Mouse (Mus musculus) limb, embryonic 11.5 days (tissue): ENCODE results near the gene Tipin. TPM values are rescaled to one million over a fixed set of nuclear protein-coding genes. Genes with fewer than 3 reads are reported as not detected.
"Not testable (repeated sequence)": the region's sequence is repeated elsewhere in the genome, so short reads cannot be mapped to it uniquely, and the experiment has no call there.

Experiments
- ATAC-seq: fragments of 200-750 bp; cut with Nextera tagmentation; 2 replicates; pipeline ENCODE4 v1.8.0; 2017; ENCODE audit warnings: low read depth; ENCODE audit not compliant: insufficient number of reproducible peaks, low FRiP score, low TSS enrichment
- DNase-seq: peaks from one replicate; pipeline ENCODE4 v3.0.0-alpha.2; 2015; ENCODE audit warnings: low spot score
- H3K27ac ChIP-seq: fragments of 300-500 bp; sonication (generic); replicated peaks from 2 replicates; pipeline ENCODE4 v1.5.1; 2014; ENCODE audit warnings: low read depth, mild to moderate bottlenecking, low read length
- H3K27me3 ChIP-seq: fragments of 300-500 bp; sonication (generic); 2 replicates; pipeline ENCODE4 v1.6.1; 2014; ENCODE audit warnings: mild to moderate bottlenecking, low read length, mixed read lengths; ENCODE audit not compliant: control insufficient read depth, insufficient read depth
- H3K36me3 ChIP-seq: fragments of 300-500 bp; sonication (generic); 2 replicates; pipeline ENCODE4 v1.6.1; 2014; ENCODE audit warnings: mild to moderate bottlenecking, low read length, moderate library complexity, mixed read lengths; ENCODE audit not compliant: control insufficient read depth, insufficient read depth
- H3K4me1 ChIP-seq: fragments of 300-500 bp; sonication (generic); 2 replicates; pipeline ENCODE4 v1.6.1; 2014; ENCODE audit warnings: low read length, mixed read lengths; ENCODE audit not compliant: control insufficient read depth, insufficient read depth
- H3K4me2 ChIP-seq: fragments of 300-500 bp; sonication (generic); 2 replicates; pipeline ENCODE4 v1.6.1; 2014; ENCODE audit warnings: low read depth, mild to moderate bottlenecking, moderate library complexity; ENCODE audit not compliant: severe bottlenecking
- H3K4me3 ChIP-seq: fragments of 300-500 bp; sonication (generic); 2 replicates; pipeline ENCODE4 v1.5.1; 2014; ENCODE audit warnings: low read depth, low read length
- H3K9ac ChIP-seq: fragments of 300-500 bp; sonication (generic); 2 replicates; pipeline ENCODE4 v1.6.1; 2014; ENCODE audit warnings: mild to moderate bottlenecking, low read length
- H3K9me3 ChIP-seq: fragments of 300-500 bp; sonication (generic); 2 replicates; pipeline ENCODE4 v1.6.1; 2016; ENCODE audit warnings: low read length; ENCODE audit not compliant: control insufficient read depth
- WGBS: fragments of 180-500 bp; shearing (Covaris S2); extraction: QIAGEN DNeasy Blood & Tissue Kit; methylation state at CpG from one replicate; pipeline ENCODE4 v1.1.7; 2014; 5-methylcytosine and 5-hydroxymethylcytosine counted together
- polyA plus RNA-seq: library from polyadenylated mRNA; unstranded; fragments of >200 nt; fragmentation: Nextera tagmentation; extraction: Ambion mirVana; gene quantifications from 2 replicates; pipeline ENCODE4 v1.2.1, GENCODE M21; 2014

Tipin gene
- polyA plus RNA-seq, 1 experiment from 2014 or later: 287 TPM

DNA sequence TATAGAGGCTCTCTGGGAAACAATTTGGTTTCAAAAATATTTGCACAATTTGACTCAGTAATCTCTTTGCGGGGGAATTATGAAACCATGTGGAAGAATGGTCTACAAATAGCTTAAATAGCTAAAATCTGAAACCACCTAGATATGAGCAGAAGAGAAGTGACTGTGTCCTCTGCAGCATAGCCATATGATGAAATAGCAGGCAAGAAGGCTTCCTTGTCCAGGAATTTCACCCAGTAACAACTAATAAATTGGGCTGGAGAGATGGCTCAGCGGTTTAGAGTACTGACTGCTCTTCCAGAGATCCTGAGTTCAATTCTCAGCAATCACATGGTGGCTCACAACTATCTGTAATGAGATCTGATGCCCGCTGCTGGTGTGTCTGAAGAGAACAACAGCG, 20.4 kb upstream of the Tipin start:
- no peak overlapping the region for H3K4me3 ChIP-seq
- WGBS: 88% methylated on average over 4 of the region's 4 CpGs
- no peak overlapping the region for H3K9ac ChIP-seq
- DNase-seq (no peak), ATAC-seq (no peak)
- no peaks in the 10 kb centered on the region for H3K9me3 ChIP-seq
- H3K27ac ChIP-seq: no peak overlapping the region
- H3K36me3 ChIP-seq: no peaks in the 10 kb centered on the region
- no peak overlapping the region for H3K4me2 ChIP-seq
- H3K27me3 ChIP-seq: no peaks in the 10 kb centered on the region
- H3K4me1 ChIP-seq: no peaks in the 10 kb centered on the region

DNA sequence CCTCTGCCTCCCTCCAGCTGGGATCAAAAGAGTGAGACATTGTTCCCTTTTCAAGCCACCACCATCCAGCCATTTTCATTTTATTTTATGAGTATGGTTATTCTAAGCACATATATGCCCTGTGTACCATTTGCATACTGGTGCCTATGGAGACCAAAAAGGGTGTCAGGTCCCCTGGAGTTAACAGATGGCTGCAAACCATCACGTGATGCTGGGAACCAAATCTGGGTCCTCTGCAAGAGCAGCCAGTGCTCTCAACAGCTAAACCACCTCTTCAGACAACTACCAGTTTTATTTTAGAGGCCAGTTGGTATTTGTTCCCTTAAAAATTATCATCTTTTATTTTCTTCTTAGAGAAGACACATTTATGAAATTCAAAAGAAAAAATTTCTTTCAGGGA, 16.6 kb upstream of the Tipin start:
- no peak overlapping the region for H3K9ac ChIP-seq
- H3K36me3 ChIP-seq: no peaks in the 10 kb centered on the region
- no peak overlapping the region for H3K4me2 ChIP-seq
- H3K9me3 ChIP-seq: no peaks in the 10 kb centered on the region
- ATAC-seq: no peak
- H3K27ac ChIP-seq: no peak overlapping the region
- no peak for DNase-seq
- H3K4me3 ChIP-seq: no peak overlapping the region
- H3K4me1 ChIP-seq: no peaks in the 10 kb centered on the region
- 21% methylated on average over 1 of the region's 1 CpGs for WGBS
- no peaks in the 10 kb centered on the region for H3K27me3 ChIP-seq

DNA sequence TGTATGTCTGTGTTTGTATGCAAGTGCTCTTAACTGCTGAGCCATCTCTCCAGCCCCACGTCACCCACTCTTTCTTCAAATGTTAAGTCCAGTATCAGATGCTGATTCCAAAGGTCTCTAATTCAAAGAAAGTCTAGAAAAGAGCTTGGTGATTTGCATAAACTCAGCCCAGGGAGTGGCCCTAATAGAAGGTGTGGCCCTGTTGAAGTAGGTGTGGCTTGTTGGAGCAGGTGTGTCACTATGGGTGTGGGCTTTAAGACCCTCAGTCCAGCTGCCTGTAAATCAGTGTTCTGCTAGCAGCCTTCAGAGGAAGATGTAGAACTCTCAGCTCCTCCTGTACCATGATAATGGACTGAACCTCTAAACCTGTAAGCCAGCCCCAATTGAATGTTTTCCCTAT, 14.2 kb upstream of the Tipin start:
- DNase-seq: no peak
- no peak overlapping the region for H3K4me3 ChIP-seq
- WGBS: 97% methylated on average over 1 of the region's 1 CpGs
- no peaks in the 10 kb centered on the region for H3K27me3 ChIP-seq
- H3K27ac ChIP-seq: no peak overlapping the region
- no peak overlapping the region for H3K4me2 ChIP-seq
- no peak for ATAC-seq
- no peaks in the 10 kb centered on the region for H3K9me3 ChIP-seq
- H3K4me1 ChIP-seq: no peaks in the 10 kb centered on the region
- H3K9ac ChIP-seq: no peak overlapping the region
- H3K36me3 ChIP-seq: no peaks in the 10 kb centered on the region

DNA sequence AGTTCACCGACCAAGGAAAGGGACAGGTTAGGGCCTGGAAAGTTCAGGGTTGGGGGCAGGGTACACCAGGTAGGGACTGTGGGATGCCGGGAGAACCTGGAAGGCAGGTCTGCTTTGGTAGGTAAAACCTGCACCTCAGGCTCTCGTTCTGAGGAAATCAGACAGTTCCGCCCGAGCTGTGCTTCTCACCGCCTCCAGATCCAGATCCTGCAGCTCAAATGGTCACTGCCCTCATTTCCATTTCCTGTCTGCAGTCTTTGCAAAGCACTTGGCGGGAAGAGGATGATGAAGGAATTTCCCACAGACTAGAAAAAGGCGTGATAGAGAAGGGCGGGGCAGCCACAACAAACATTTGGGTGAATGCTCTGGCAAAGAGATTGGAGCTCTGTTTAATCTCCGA, 13.2 kb upstream of the Tipin start:
- WGBS: 84% methylated on average over 10 of the region's 10 CpGs
- Histone ChIP-seq H3K9me3 (no peaks in the 10 kb centered on the region), H3K36me3 (no peaks in the 10 kb centered on the region), H3K4me1 (no peaks in the 10 kb centered on the region), H3K9ac (no peak overlapping the region), H3K4me3 (no peak overlapping the region), H3K27me3 (no peaks in the 10 kb centered on the region), H3K27ac (no peak overlapping the region), H3K4me2 (no peak overlapping the region)
- DNase-seq (no peak), ATAC-seq (no peak)

DNA sequence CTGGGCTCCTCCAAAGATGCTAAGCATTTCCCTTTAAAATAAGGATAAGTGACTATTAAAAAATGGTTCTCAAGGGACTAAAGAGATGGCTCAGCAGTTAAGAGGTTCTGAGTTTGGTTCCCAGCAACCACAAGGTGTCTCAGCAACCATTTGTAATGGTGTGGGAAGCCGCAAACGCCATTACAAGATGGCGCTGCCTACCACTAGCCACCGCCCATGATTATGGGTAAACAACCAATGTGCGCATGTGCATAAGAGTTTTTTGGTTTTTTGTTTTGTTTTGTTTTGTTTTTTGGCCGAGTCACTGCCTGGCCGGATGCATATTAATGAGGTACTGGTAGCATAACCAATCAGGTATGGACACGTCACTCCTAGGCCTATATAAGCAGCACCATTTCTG, 12.5 kb upstream of the Tipin start:
- H3K4me3 ChIP-seq, H3K27me3 ChIP-seq, H3K27ac ChIP-seq, ATAC-seq, H3K9me3 ChIP-seq, H3K4me1 ChIP-seq, H3K36me3 ChIP-seq, H3K9ac ChIP-seq, H3K4me2 ChIP-seq, DNase-seq: not testable (repeated sequence)
- WGBS: 92% methylated on average over 8 of the region's 8 CpGs

DNA sequence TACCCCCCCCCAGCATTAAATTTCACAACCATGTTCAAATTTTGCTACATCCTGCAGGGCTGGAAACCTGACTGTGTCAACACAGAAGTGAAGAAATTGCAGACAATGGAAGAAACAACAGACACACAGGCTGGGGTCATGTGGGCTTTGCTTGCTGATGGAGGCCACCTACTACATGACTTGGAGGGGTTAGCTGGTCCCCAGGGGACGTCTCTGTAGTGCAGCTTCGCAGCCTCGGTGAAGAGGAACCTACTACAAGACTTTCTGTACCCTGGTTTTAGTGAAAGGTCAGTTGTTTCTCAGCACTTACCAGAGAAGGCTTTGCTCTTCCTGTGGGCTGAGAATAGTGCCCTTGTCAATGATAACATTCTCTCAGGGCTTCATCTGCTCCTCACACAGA, 10.1 kb upstream of the Tipin start:
- Histone ChIP-seq H3K4me3 (no peak overlapping the region), H3K27ac (no peak overlapping the region), H3K9me3 (no peaks in the 10 kb centered on the region), H3K27me3 (no peaks in the 10 kb centered on the region), H3K4me1 (no peaks in the 10 kb centered on the region), H3K9ac (no peak overlapping the region), H3K4me2 (no peak overlapping the region), H3K36me3 (no peaks in the 10 kb centered on the region)
- DNase-seq (no peak), ATAC-seq (no peak)
- WGBS: 78% methylated on average over 3 of the region's 3 CpGs

DNA sequence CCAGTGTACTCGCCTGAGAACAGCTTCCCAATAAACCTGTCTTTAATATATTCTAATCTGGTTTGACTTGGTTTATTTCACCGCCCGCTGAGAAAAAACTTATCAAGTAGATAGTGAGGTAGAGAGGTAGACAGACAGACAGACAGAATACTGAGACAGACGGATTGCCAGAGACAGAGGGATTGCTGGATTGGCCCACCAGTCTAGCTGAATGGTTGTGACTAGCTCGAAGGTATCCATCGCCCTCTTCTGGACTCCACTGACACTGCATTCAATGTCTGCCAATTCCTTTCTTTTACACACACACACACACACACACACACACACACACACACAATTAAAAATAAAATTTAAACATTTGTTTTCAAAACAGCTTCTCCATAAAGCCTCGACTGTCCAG, 8.8 kb upstream of the Tipin start:
- Histone ChIP-seq H3K4me3 (no peak overlapping the region), H3K36me3 (no peaks in the 10 kb centered on the region), H3K9me3 (no peaks in the 10 kb centered on the region), H3K27ac (no peak overlapping the region), H3K9ac (no peak overlapping the region), H3K27me3 (no peaks in the 10 kb centered on the region), H3K4me2 (no peak overlapping the region), H3K4me1 (no peaks in the 10 kb centered on the region)
- DNase-seq (peak; percentile 60), ATAC-seq (no peak)
- WGBS: 42% methylated on average over 7 of the region's 7 CpGs

DNA sequence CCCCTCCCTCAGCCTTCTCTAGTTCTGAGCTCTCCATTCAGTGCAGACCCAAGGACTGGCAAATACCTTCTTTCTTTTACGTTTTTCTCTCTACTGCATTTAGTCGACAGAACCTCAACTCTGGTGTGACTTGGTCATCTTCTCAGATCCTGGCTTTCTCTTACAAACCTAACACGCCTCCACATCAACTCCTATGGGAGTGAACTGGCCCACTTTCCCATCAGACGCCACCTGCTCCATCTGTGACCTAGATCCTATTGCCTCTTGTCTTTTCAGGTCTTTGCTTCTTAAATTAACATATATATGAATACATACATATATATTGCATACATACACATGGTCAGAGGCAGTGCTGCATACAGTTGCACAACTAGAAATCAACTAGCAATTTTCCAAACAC, 7.6 kb upstream of the Tipin start:
- DNase-seq: no peak
- WGBS: 75% methylated on average over 4 of the region's 4 CpGs
- H3K9ac ChIP-seq: no peak overlapping the region
- H3K27ac ChIP-seq: no peak overlapping the region
- no peaks in the 10 kb centered on the region for H3K36me3 ChIP-seq
- no peaks in the 10 kb centered on the region for H3K4me1 ChIP-seq
- H3K4me2 ChIP-seq: no peak overlapping the region
- no peaks in the 10 kb centered on the region for H3K27me3 ChIP-seq
- H3K9me3 ChIP-seq: no peaks in the 10 kb centered on the region
- ATAC-seq: no peak
- H3K4me3 ChIP-seq: no peak overlapping the region

DNA sequence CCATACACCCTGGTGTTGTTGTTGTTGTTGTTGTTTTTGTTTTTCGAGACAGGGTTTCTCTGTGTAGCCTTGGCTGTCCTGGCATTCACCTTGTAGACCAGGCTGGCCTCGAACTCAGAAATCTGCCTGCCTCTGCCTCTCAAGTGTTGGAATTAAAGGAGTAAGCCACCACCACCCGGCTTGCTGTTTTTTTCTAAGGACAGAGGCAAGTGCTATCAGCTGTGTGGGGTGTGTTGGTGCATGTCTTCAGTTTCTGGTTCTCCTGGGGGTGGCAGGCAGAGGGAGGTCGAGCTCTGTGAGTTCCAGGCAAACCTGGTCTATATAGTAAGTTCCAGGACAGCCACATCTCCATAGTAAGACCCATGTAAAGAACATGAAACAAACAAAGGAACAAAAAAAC, 7.1 kb upstream of the Tipin start:
- Histone ChIP-seq H3K9ac (no peak overlapping the region), H3K27me3 (no peaks in the 10 kb centered on the region), H3K4me1 (no peaks in the 10 kb centered on the region), H3K4me2 (no peak overlapping the region), H3K9me3 (no peaks in the 10 kb centered on the region), H3K4me3 (no peak overlapping the region), H3K27ac (no peak overlapping the region), H3K36me3 (no peaks in the 10 kb centered on the region)
- DNase-seq: no peak
- WGBS: 74% methylated on average over 4 of the region's 4 CpGs
- ATAC-seq: no peak
